Mouse (Mus musculus) bone marrow, adult 2 months (tissue): ENCODE data around the gene Slc2a4. TPM values are rescaled to one million over a fixed set of nuclear protein-coding genes. Genes with fewer than 3 reads are reported as not detected.
A peak's percentile ranks its signal among the peaks of the same experiment; 100 is the strongest.
"Not testable (repeated sequence)": the region's sequence is repeated elsewhere in the genome, so short reads cannot be mapped to it uniquely, and the experiment has no call there.

Source experiments
- H3K27ac ChIP-seq: fragments of 200-500 bp; 2 replicates; pipeline ENCODE4 v1.5.1; 2012; ENCODE audit warnings: low read depth, mild to moderate bottlenecking, control low read depth, inconsistent platforms, low read length; ENCODE audit not compliant: control insufficient read depth, poor library complexity, insufficient read depth
- H3K4me1 ChIP-seq: fragments of 200-500 bp; 2 replicates; pipeline ENCODE4 v1.6.1; 2011; ENCODE audit warnings: low read length; ENCODE audit not compliant: control insufficient read depth, insufficient read depth
- H3K4me3 ChIP-seq: fragments of 200-500 bp; replicated peaks from 2 replicates; pipeline ENCODE3; 2011; ENCODE audit warnings: mild to moderate bottlenecking, low read depth, low read length, control low read depth; ENCODE audit not compliant: control insufficient read depth
- CTCF ChIP-seq: fragments of 200-500 bp; IDR thresholded peaks from 2 replicates; pipeline ENCODE4 v1.5.1; 2011; ENCODE audit warnings: low read length, control low read depth; ENCODE audit not compliant: control insufficient read depth, insufficient read depth
- POLR2A ChIP-seq: fragments of 200-500 bp; IDR thresholded peaks from 2 replicates; pipeline ENCODE4 v1.6.1; 2011; ENCODE audit warnings: low read depth, mild to moderate bottlenecking, control low read depth, low read length, borderline replicate concordance; ENCODE audit not compliant: control insufficient read depth
- WGBS: fragments of 180-500 bp; shearing (Covaris S2); methylation state at CpG from one replicate; pipeline ENCODE4 v1.1.7; 2018; 5-methylcytosine and 5-hydroxymethylcytosine counted together
- polyA plus RNA-seq: library from polyadenylated mRNA; stranded (reverse); fragments of >200 nt; gene quantifications from 2 replicates; pipeline ENCODE4 v1.2.4, GENCODE M21; 2011; ENCODE audit warnings: low replicate concordance; ENCODE audit not compliant: missing spikeins, insufficient read depth, insufficient read length

Gene Slc2a4
- polyA plus RNA-seq, 1 experiment, result 32.2 TPM

GRCm38 (mm10) chr11:69921114-69922011 lies 26.6 kb downstream of the Slc2a4 start, which contains the start of gene Eif5a:
Gene Eif5a (minus strand): TSS chr11:69921958.
- TF ChIP-seq POLR2A (peak; percentile 90), CTCF (peak; percentile 54; the same call in 1 of the 2 replicates)
- Histone ChIP-seq H3K4me3 (peak within 1 kb of the TSS; percentile 86), H3K4me1 (no peaks in the 10 kb centered on the region; the same call in 1 of the 2 replicates), H3K27ac (peak within 1 kb of the TSS; percentile 95)
- WGBS, result under 1% methylated on average over 78 of the region's 78 CpGs

GRCm38 (mm10) chr11:69920266-69921031 lies 27.5 kb downstream of the Slc2a4 start:
- under 1% methylated on average over 64 of the region's 65 CpGs for WGBS

GRCm38 (mm10) chr11:69919661-69920265 lies 28.2 kb downstream of the Slc2a4 start:
- TF ChIP-seq POLR2A, result no peak
- TF ChIP-seq CTCF, result no peak
- Histone ChIP-seq H3K4me3 (peak overlapping the region; percentile 86), H3K4me1 (no peaks in the 10 kb centered on the region; the same call in 1 of the 2 replicates), H3K27ac (peak overlapping the region; percentile 95)
- WGBS, result under 1% methylated on average over 17 of the region's 17 CpGs

More at GRCm38 (mm10) chr11:69920266-69921031, 27.5 kb downstream of the Slc2a4 start:
- no peaks in the 10 kb centered on the region; the same call in 1 of the 2 replicates for H3K4me1 ChIP-seq
- peak overlapping the region; percentile 95 for H3K27ac ChIP-seq
- H3K4me3 ChIP-seq, result peak overlapping the region; percentile 86
- TF ChIP-seq POLR2A (no peak; the same call in 1 of the 2 replicates), CTCF (no peak)

GRCm38 (mm10) chr11:69919053-69919452 lies 28.9 kb downstream of the Slc2a4 start:
- TF ChIP-seq CTCF (no peak), POLR2A (no peak)
- Histone ChIP-seq H3K27ac (no peak overlapping the region), H3K4me1 (no peaks in the 10 kb centered on the region; the same call in 1 of the 2 replicates), H3K4me3 (peak overlapping the region; percentile 86)
- WGBS, result 26% methylated on average over 9 of the region's 9 CpGs

- WGBS, result 66% methylated on average over 5 of the region's 5 CpGs
- TF ChIP-seq POLR2A, result no peak
- TF ChIP-seq CTCF, result no peak
- H3K4me3 ChIP-seq, result no peak overlapping the region
- H3K27ac ChIP-seq, result no peak overlapping the region
- peaks cover 2% of the 10 kb centered on the region for H3K4me1 ChIP-seq
These were observed 29.9 kb downstream of the Slc2a4 start for GRCm38 (mm10) chr11:69918118-69918517.

- TF ChIP-seq CTCF (no peak), POLR2A (no peak)
- no peak overlapping the region for H3K27ac ChIP-seq
- peaks cover 3% of the 10 kb centered on the region for H3K4me1 ChIP-seq
- H3K4me3 ChIP-seq, result no peak overlapping the region
- 71% methylated on average over 8 of the region's 8 CpGs for whole genome bisulfite sequencing
These were observed 30.5 kb downstream of the Slc2a4 start for GRCm38 (mm10) chr11:69917379-69917948.

GRCm38 (mm10) chr11:69916652-69917378 lies 31.2 kb downstream of the Slc2a4 start:
- peak overlapping the region; percentile 25; the same call in 1 of the 2 replicates for H3K27ac ChIP-seq
- H3K4me3 ChIP-seq, H3K4me1 ChIP-seq: not testable (repeated sequence)
- 48% methylated on average over 7 of the region's 7 CpGs for WGBS
